Mouse (Mus musculus) heart, adult 10 weeks (tissue): ENCODE data around the gene Qprt. TPM values are rescaled to one million over a fixed set of nuclear protein-coding genes. Genes with fewer than 3 reads are reported as not detected.

Source experiments
- polyA plus RNA-seq: library from polyadenylated mRNA; stranded (reverse); fragments of 350-450 nt; fragmentation: Illumina TruSeq; extraction: RNeasy Lipid Tissue Mini Kit (QIAGEN cat#74804); gene quantifications from one replicate; pipeline ENCODE4 v1.2.3, GENCODE M21; 2014; ENCODE audit warnings: low read depth, low replicate concordance

The Qprt gene
- not detected for polyA plus RNA-seq

DNA sequence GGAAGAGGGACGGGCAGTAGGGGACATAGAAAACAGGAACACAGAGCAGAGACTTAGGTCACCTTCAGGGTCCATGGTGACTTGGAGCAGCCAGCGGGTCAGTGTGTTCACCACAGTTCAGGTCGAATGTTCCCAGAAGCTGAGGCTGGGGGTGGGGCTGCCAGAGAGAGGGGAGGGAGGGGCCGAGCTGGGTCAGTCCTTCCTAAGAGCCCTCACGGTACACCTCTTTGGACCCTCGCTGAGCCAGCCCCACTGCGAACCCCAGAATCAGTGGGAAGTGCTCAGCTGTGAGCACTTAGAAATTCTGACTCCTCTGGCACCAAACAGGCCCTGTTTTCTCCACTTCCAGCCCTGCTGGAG, at the start of gene Qprt:
TSS of gene Qprt (minus strand) at position 316 of the 360 bp plus-strand sequence.

DNA sequence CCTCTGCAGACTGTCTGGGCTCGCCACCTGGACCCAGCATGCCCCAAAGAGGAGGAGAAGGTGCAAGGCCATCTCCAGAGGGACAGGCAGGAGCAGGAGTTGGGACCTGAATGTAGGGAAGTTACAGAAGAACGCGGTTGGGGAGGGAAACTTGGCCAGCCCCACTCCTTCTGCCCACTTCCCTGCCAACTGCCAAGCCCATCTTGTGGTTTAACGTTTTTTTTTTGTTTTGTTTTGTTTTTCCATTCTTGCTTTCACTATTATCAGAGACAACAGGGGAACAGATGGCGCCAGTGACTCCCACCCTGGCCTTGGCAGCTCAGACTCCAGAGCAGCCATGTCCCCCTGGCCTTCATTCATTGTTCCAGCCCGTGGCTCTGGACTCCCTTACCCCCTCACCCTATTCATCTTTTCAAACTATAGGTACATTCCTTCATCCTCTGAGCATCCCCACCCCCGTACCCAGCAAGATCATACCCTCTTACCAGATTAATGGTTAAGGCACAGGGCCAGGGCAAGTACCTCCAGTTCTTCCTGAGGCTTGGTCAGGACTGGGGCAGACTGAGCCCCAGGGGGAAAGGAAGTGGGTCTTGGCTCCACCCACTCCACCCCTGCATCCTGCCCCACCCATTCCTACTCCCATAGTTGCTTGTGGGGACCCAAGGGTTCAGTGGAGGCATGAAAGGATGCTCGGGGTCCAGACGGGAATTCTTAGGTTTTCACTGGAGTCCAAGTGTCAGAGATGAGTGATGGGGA, 15.4 kb upstream of the Qprt start, which contains the start of gene Spn:
TSS of gene Spn (minus strand) at position 562 of the 756 bp plus-strand sequence.

GRCm38 (mm10) chr7:127091114-127091896, 30.7 kb downstream of the Qprt start, which contains the start of gene AI467606:
Gene AI467606 (plus strand): TSS chr7:127091359.

DNA sequence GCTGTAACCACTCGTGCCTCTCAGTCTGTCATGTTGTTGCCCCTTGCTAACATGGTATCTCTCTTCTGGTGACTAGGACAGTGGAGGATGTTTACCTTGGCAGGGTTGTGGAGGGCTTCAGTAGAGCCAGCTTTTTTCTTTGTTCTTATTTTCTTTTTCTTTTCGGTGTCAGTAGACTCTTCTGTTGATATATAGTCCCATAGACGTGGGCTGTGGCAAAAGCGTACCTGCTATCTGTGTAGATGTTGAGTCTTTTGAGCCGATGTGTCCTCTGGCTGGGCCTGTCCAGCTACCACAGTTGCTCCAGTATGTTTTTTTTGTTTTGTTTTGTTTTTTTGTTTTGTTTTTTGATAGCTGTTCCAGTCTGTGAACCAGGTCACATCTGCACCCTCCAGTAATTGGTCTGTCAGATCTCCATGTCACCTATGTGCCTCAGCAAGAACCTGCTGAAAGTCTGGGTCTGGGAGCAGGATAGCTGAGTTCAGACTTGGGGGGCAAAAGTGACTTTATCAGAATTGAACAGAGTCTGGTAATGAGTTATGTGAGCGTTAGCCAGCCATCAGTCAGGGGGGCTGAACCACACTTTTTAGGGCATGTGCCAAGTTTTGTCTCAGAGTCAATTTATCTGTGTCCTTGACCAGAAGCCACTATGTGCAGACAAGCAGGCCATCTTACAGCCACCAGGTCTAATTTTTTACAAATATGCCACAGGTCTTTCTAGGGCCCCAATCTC, 34.6 kb downstream of the Qprt start, which contains the start of gene Zg16:
TSS of gene Zg16 (minus strand) at position 51 of the 733 bp plus-strand sequence.

Other genes starting within 250 kb of the Qprt start
- 41.9 TPM for gene Taok2, start 237.5 kb downstream of the Qprt start, polyA plus RNA-seq
- gene Tmem219, start 199.3 kb downstream of the Qprt start, polyA plus RNA-seq: 19.1 TPM
- gene Kctd13, start 193.3 kb downstream of the Qprt start, polyA plus RNA-seq: 7.8 TPM
- not detected for gene Asphd1, start 172.6 kb downstream of the Qprt start, polyA plus RNA-seq
- 1.6 TPM for gene Sez6l2, start 171.7 kb downstream of the Qprt start, polyA plus RNA-seq
- 48.9 TPM for gene Cdipt, start 146.3 kb downstream of the Qprt start, polyA plus RNA-seq
- 0.63 TPM for gene Cdiptos, start 146.1 kb downstream of the Qprt start, polyA plus RNA-seq
- 38.1 TPM for gene Mvp, start 107.6 kb downstream of the Qprt start, polyA plus RNA-seq
- gene Pagr1b, start 105.7 kb downstream of the Qprt start, polyA plus RNA-seq: 0.86 TPM
- not detected for gene Pagr1a, start 104.9 kb downstream of the Qprt start, polyA plus RNA-seq
- gene Gm42742, start 101.1 kb downstream of the Qprt start, polyA plus RNA-seq: 35.1 TPM
- 2.0 TPM for gene Prrt2, start 101.0 kb downstream of the Qprt start, polyA plus RNA-seq
- gene Maz, start 95.2 kb downstream of the Qprt start, polyA plus RNA-seq: 59.5 TPM
- 0.24 TPM for gene Kif22, start 79.8 kb downstream of the Qprt start, polyA plus RNA-seq
- gene Zg16, start 34.9 kb downstream of the Qprt start, polyA plus RNA-seq: not detected
- 2.1 TPM for gene AI467606, start 30.9 kb downstream of the Qprt start, polyA plus RNA-seq
- gene Spn, start 15.6 kb upstream of the Qprt start, polyA plus RNA-seq: 0.37 TPM
- 39.2 TPM for gene Cd2bp2, start 73.8 kb upstream of the Qprt start, polyA plus RNA-seq
- gene Tbc1d10b, start 86.2 kb upstream of the Qprt start, polyA plus RNA-seq: 17.1 TPM
- 1.8 TPM for gene Mylpf, start 86.7 kb upstream of the Qprt start, polyA plus RNA-seq
- gene Zfp553, start 110.8 kb upstream of the Qprt start, polyA plus RNA-seq: 7.7 TPM
- 6.4 TPM for gene Sept1, start 110.9 kb upstream of the Qprt start, polyA plus RNA-seq
- 10.7 TPM for gene Zfp771, start 122.0 kb upstream of the Qprt start, polyA plus RNA-seq
- gene Dctpp1, start 138.5 kb upstream of the Qprt start, polyA plus RNA-seq: 36.3 TPM
- 26.0 TPM for gene Sephs2, start 151.8 kb upstream of the Qprt start, polyA plus RNA-seq
- gene Itgal, start 174.0 kb upstream of the Qprt start, polyA plus RNA-seq: 0.81 TPM
- 33.8 TPM for gene Zfp768, start 223.4 kb upstream of the Qprt start, polyA plus RNA-seq